ENCODE assay signal across 23 mouse cellular contexts in the genomic region with DNA sequence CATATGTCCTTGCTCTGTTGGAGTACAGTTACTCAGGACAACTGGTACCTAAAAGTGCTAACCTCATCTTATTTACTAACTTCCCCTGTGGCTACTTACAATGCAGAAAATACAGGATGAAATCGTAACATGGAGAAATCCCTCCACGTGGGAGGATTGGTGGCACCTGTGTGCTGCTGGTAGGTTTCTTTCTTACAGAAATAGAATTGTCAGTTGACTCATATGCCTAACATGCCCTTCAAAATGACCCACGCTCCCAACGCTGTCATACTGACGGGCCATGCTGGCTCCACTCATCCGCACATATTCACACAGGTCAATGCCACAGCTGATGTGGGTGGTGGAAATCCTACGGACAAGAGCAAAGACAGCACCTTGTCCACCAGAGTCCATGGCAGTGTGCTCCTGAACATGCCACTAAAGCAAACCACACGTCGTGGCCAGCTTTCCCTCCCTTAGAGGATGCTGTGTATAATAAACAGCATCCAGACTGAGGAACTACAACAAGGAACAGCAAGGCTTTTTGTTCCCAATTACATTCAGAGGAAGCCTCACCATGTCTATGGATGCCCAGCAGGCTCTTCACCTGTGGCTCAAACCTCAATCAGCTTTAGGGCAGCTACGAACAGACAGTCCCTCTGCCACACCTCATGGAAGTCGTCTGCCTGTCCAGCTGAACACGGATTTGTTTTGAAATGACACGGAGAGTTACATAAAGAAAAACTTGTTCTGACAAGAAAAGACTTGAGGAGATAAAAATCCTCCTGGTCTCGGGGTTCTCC.
A peak's percentile ranks its signal among the peaks of the same experiment; 100 is the strongest.
DNase-seq lines count a peak whose midpoint lies in the region; ATAC-seq lines count a peak whose summit lies in the region.
"Had no signal": no experiment of that assay in that cellular context is flagged by ENCODE, and none has a peak within 500 bp of the region (broad histone marks: within the 10 kb centered on the region; RNA-seq: fewer than 3 reads in every experiment).

No protein-coding gene starts in this region.

- intact Hi-C loops in heart, postnatal 36 days (cut with DNase I) = no loop called here

- H3K9ac ChIP-seq in heart, embryonic 14.5 days (ENCODE audit: low read length) = no peak overlapping the region
- H3K9ac ChIP-seq in midbrain, embryonic 11.5 days (ENCODE audit: low read length) = no peak overlapping the region
- no peak overlapping the region for H3K9ac ChIP-seq in midbrain, embryonic 15.5 days
- H3K9ac ChIP-seq: forebrain, embryonic 13.5 days; forebrain, postnatal 0 days; heart, embryonic 13.5 days; hindbrain, embryonic 12.5 days; hindbrain, embryonic 15.5 days had no signal

- no peak overlapping the region for H3K4me2 ChIP-seq in heart, embryonic 14.5 days (ENCODE audit: low read length)
- H3K4me2 ChIP-seq in midbrain, embryonic 11.5 days = no peak overlapping the region
- no peak overlapping the region for H3K4me2 ChIP-seq in midbrain, embryonic 15.5 days
- H3K4me2 ChIP-seq: forebrain, embryonic 13.5 days; heart, embryonic 13.5 days; hindbrain, embryonic 12.5 days; hindbrain, embryonic 15.5 days had no signal

- peaks cover 21 to 46% of the 10 kb centered on the region in 2 experiments for H3K4me1 ChIP-seq in heart, embryonic 14.5 days (ENCODE audit: control insufficient read depth in 2 of 2, insufficient read depth in 2 of 2, low read length in 2 of 2)
- H3K4me1 ChIP-seq in midbrain, embryonic 11.5 days (ENCODE audit: control insufficient read depth, insufficient read depth, low read length) = no peaks in the 10 kb centered on the region
- H3K4me1 ChIP-seq in midbrain, embryonic 15.5 days = 0 out of 2 replicates have a peak, but pooled peaks cover 3% of the 10 kb centered on the region
- no peaks in the 10 kb centered on the region for H3K4me1 ChIP-seq in limb, embryonic 10.5 days
- H3K4me1 ChIP-seq: forebrain, embryonic 10.5 days; forebrain, embryonic 13.5 days; hindbrain, embryonic 12.5 days; hindbrain, embryonic 15.5 days had no signal

- H3K9me3 ChIP-seq in heart, embryonic 14.5 days (ENCODE audit: control insufficient read depth, low read length) = no peaks in the 10 kb centered on the region
- H3K9me3 ChIP-seq in midbrain, embryonic 11.5 days (ENCODE audit: control insufficient read depth, low read length) = no peaks in the 10 kb centered on the region
- H3K9me3 ChIP-seq in midbrain, embryonic 15.5 days = no peaks in the 10 kb centered on the region
- no peaks in the 10 kb centered on the region for H3K9me3 ChIP-seq in limb, embryonic 10.5 days (replicated peaks)
- H3K9me3 ChIP-seq: forebrain, embryonic 10.5 days; forebrain, embryonic 13.5 days; heart, embryonic 13.5 days; hindbrain, embryonic 12.5 days; hindbrain, embryonic 15.5 days had no signal

- peaks cover 26% of the 10 kb centered on the region for H3K36me3 ChIP-seq in heart, embryonic 14.5 days (ENCODE audit: control insufficient read depth, insufficient read depth, low read length)
- 0 out of 2 replicates have a peak, but pooled peaks cover 2% of the 10 kb centered on the region for H3K36me3 ChIP-seq in midbrain, embryonic 11.5 days (ENCODE audit: control insufficient read depth, insufficient read depth, low read length)
- no peaks in the 10 kb centered on the region for H3K36me3 ChIP-seq in midbrain, embryonic 15.5 days (replicated peaks)
- peaks cover 49% of the 10 kb centered on the region for H3K36me3 ChIP-seq in limb, embryonic 10.5 days

- no peak overlapping the region for H3K4me3 ChIP-seq in heart, embryonic 14.5 days (ENCODE audit: control insufficient read depth in 1 of 2, insufficient read depth in 1 of 2, low read depth in 1 of 2, low read length in 2 of 2)
- H3K4me3 ChIP-seq in midbrain, embryonic 11.5 days (ENCODE audit: low read depth, low read length) = no peak overlapping the region
- no peak overlapping the region for H3K4me3 ChIP-seq in midbrain, embryonic 15.5 days
- no peak overlapping the region for H3K4me3 ChIP-seq in limb, embryonic 10.5 days
- H3K4me3 ChIP-seq: forebrain, embryonic 10.5 days; forebrain, embryonic 13.5 days; gastrocnemius, adult 2 months; heart, embryonic 13.5 days; hindbrain, embryonic 12.5 days; hindbrain, embryonic 15.5 days had no signal

- WGBS in heart, embryonic 14.5 days = 72% methylated on average over 14 of the region's 14 CpGs
- 92% methylated on average over 14 of the region's 14 CpGs for WGBS in midbrain, embryonic 11.5 days
- WGBS in midbrain, embryonic 15.5 days = 93% methylated on average over 14 of the region's 14 CpGs
- 93% methylated on average over 14 of the region's 14 CpGs for WGBS in limb, embryonic 10.5 days

- DNase-seq in heart, postnatal 36 days = no peak
- DNase-seq in midbrain, embryonic 11.5 days (ENCODE audit: low spot score, missing footprints) = peak; percentile 49
- DNase-seq in limb, embryonic 10.5 days (ENCODE audit: low spot score) = peak; percentile 16
- no peak for DNase-seq in cerebellum, adult 18-20 months
- DNase-seq in thymus, adult 18-20 months = no peak
- DNase-seq: adrenal gland, adult 8-10 months; adrenal gland, postnatal 25 days; cerebellum, adult 11-12 months; cerebellum, adult 9-10 months; cerebellum, postnatal 14 days; forebrain, postnatal 0 days; gastrocnemius, adult 2 months; gastrocnemius, postnatal 14 days; heart, postnatal 10 days had no signal

- peak overlapping the region; percentile 2 to 40; a peak in 1 of 4 replicates for H3K27ac ChIP-seq in heart, embryonic 14.5 days (replicated peaks in 1 of 2; ENCODE audit: control insufficient read depth in 1 of 2, insufficient read depth in 1 of 2, low read depth in 2 of 2, low read length in 2 of 2)
- no peak overlapping the region for H3K27ac ChIP-seq in midbrain, embryonic 11.5 days (ENCODE audit: low read depth, low read length)
- no peak overlapping the region for H3K27ac ChIP-seq in midbrain, embryonic 15.5 days
- H3K27ac ChIP-seq in limb, embryonic 10.5 days = no peak overlapping the region
- H3K27ac ChIP-seq: forebrain, embryonic 10.5 days; forebrain, embryonic 13.5 days; gastrocnemius, adult 2 months; hindbrain, embryonic 12.5 days; hindbrain, embryonic 15.5 days had no signal

- 0 out of 2 replicates have a peak, but pooled peaks have one; percentile 27 for ATAC-seq in heart, embryonic 14.5 days (ENCODE audit: insufficient number of reproducible peaks, insufficient read depth, low FRiP score, low read depth)
- no peak for ATAC-seq in midbrain, embryonic 11.5 days (ENCODE audit: low FRiP score)
- ATAC-seq in midbrain, embryonic 15.5 days (replicated peaks) = no peak
- ATAC-seq: activated CD4-positive, CD25-positive, alpha-beta regulatory T cell, adult 4 months; forebrain, embryonic 13.5 days; forebrain, postnatal 0 days; intestine, postnatal 0 days had no signal

- no peaks in the 10 kb centered on the region for H3K27me3 ChIP-seq in heart, embryonic 14.5 days (ENCODE audit: control insufficient read depth, insufficient read depth, low read length)
- H3K27me3 ChIP-seq in midbrain, embryonic 11.5 days (ENCODE audit: control insufficient read depth, insufficient read depth, low read length) = no peaks in the 10 kb centered on the region
- no peaks in the 10 kb centered on the region for H3K27me3 ChIP-seq in midbrain, embryonic 15.5 days (replicated peaks)
- no peaks in the 10 kb centered on the region for H3K27me3 ChIP-seq in limb, embryonic 10.5 days (ENCODE audit: low read depth, poor library complexity, severe bottlenecking)
- H3K27me3 ChIP-seq: forebrain, embryonic 13.5 days; heart, embryonic 13.5 days; hindbrain, embryonic 12.5 days; hindbrain, embryonic 15.5 days had no signal

Comparison
In these comparisons a context has a peak if more than half of its experiments do, and no peak if none do; other contexts are left out.
1. H3K27ac ChIP-seq: peak in heart, embryonic 14.5 days (2 of 2); none in midbrain, embryonic 11.5 days (single experiment), midbrain, embryonic 15.5 days (single experiment) and limb, embryonic 10.5 days (single experiment).
2. DNase-seq: peak in midbrain, embryonic 11.5 days (single experiment) and limb, embryonic 10.5 days (single experiment); none in heart, postnatal 36 days (0 of 2), cerebellum, adult 18-20 months (0 of 2) and thymus, adult 18-20 months (0 of 2).